Mouse (Mus musculus): ENCODE measurements at regions not wholly inside any gene's neighbourhood (a gene's known extent, or its start where the extent isn't known, plus 50 kb on each side); places are given as distances from the start of the nearest gene placed in this dataset.

GRCm38 (mm10) chr15:87321067-87321985 is 222.8 kb upstream of the Fam19a5 start:
- Histone ChIP-seq H3K4me2 (ENCODE audit: low read depth, low read length, poor library complexity, severe bottlenecking) (no peak overlapping the region), H3K4me1 (ENCODE audit: insufficient read depth, low read length) (no peaks in the 10 kb centered on the region), H3K27ac (ENCODE audit: low read depth, low read length) (no peak overlapping the region), H3K9me3 (ENCODE audit: low read length) (no peaks in the 10 kb centered on the region), H3K9ac (replicated peaks; ENCODE audit: low read length, poor library complexity, severe bottlenecking) (no peak overlapping the region), H3K27me3 (ENCODE audit: insufficient read depth, low read length) (no peaks in the 10 kb centered on the region), H3K36me3 (ENCODE audit: insufficient read depth, low read length) (no peaks in the 10 kb centered on the region), H3K4me3 (ENCODE audit: low read depth, low read length) (no peak overlapping the region)
- DNase-seq (ENCODE audit: low spot score) (peak; percentile 40), ATAC-seq (ENCODE audit: low FRiP score) (no peak)
- 72% methylated on average over 12 of the region's 12 CpGs for WGBS
- TF ChIP-seq CTCF (IDR thresholded peaks at IDR 0.05) = no peak

GRCm38 (mm10) chr15:87325389-87325788 is 218.7 kb upstream of the Fam19a5 start:
- H3K4me3 ChIP-seq (ENCODE audit: low read depth, low read length) = no peak overlapping the region
- no peaks in the 10 kb centered on the region for H3K9me3 ChIP-seq (ENCODE audit: low read length)
- H3K27ac ChIP-seq (ENCODE audit: low read depth, low read length) = no peak overlapping the region
- no peaks in the 10 kb centered on the region for H3K36me3 ChIP-seq (ENCODE audit: insufficient read depth, low read length)
- WGBS = 91% methylated on average over 5 of the region's 5 CpGs
- no peak for TF ChIP-seq CTCF (IDR thresholded peaks at IDR 0.05)
- H3K4me1 ChIP-seq (ENCODE audit: insufficient read depth, low read length) = no peaks in the 10 kb centered on the region
- DNase-seq (ENCODE audit: low spot score) (no peak), ATAC-seq (ENCODE audit: low FRiP score) (no peak)
- no peaks in the 10 kb centered on the region for H3K27me3 ChIP-seq (ENCODE audit: insufficient read depth, low read length)
- no peak overlapping the region for H3K9ac ChIP-seq (replicated peaks; ENCODE audit: low read length, poor library complexity, severe bottlenecking)
- H3K4me2 ChIP-seq (ENCODE audit: low read depth, low read length, poor library complexity, severe bottlenecking) = no peak overlapping the region

- DNase-seq (ENCODE audit: low spot score) (no peak), ATAC-seq (ENCODE audit: low FRiP score) (no peak)
- no peaks in the 10 kb centered on the region for H3K36me3 ChIP-seq (ENCODE audit: insufficient read depth, low read length)
- no peaks in the 10 kb centered on the region for H3K9me3 ChIP-seq (ENCODE audit: low read length)
- H3K27me3 ChIP-seq (ENCODE audit: insufficient read depth, low read length) = no peaks in the 10 kb centered on the region
- no peaks in the 10 kb centered on the region for H3K4me1 ChIP-seq (ENCODE audit: insufficient read depth, low read length)
- no peak overlapping the region for H3K4me3 ChIP-seq (ENCODE audit: low read depth, low read length)
- H3K9ac ChIP-seq (replicated peaks; ENCODE audit: low read length, poor library complexity, severe bottlenecking) = no peak overlapping the region
- H3K4me2 ChIP-seq (ENCODE audit: low read depth, low read length, poor library complexity, severe bottlenecking) = no peak overlapping the region
- no peak overlapping the region for H3K27ac ChIP-seq (ENCODE audit: low read depth, low read length)
- 75% methylated on average over 6 of the region's 6 CpGs for WGBS
- TF ChIP-seq CTCF (IDR thresholded peaks at IDR 0.05) = no peak
These were observed 217.8 kb upstream of the Fam19a5 start for GRCm38 (mm10) chr15:87326281-87326680.

GRCm38 (mm10) chr15:87332441-87332840 is 211.7 kb upstream of the Fam19a5 start:
- no peak overlapping the region for H3K27ac ChIP-seq (ENCODE audit: low read depth, low read length)
- no peaks in the 10 kb centered on the region for H3K36me3 ChIP-seq (ENCODE audit: insufficient read depth, low read length)
- H3K27me3 ChIP-seq (ENCODE audit: insufficient read depth, low read length) = no peaks in the 10 kb centered on the region
- 59% methylated on average over 3 of the region's 3 CpGs for WGBS
- H3K9ac ChIP-seq (replicated peaks; ENCODE audit: low read length, poor library complexity, severe bottlenecking) = no peak overlapping the region
- no peak overlapping the region for H3K4me2 ChIP-seq (ENCODE audit: low read depth, low read length, poor library complexity, severe bottlenecking)
- no peak overlapping the region for H3K4me3 ChIP-seq (ENCODE audit: low read depth, low read length)
- H3K9me3 ChIP-seq (ENCODE audit: low read length) = no peaks in the 10 kb centered on the region
- ATAC-seq (ENCODE audit: low FRiP score) (no peak), DNase-seq (ENCODE audit: low spot score) (no peak)
- no peak for TF ChIP-seq CTCF (IDR thresholded peaks at IDR 0.05)
- no peaks in the 10 kb centered on the region for H3K4me1 ChIP-seq (ENCODE audit: insufficient read depth, low read length)

- no peak overlapping the region for H3K27ac ChIP-seq (ENCODE audit: low read depth, low read length)
- no peaks in the 10 kb centered on the region for H3K36me3 ChIP-seq (ENCODE audit: insufficient read depth, low read length)
- H3K9me3 ChIP-seq (ENCODE audit: low read length) = no peaks in the 10 kb centered on the region
- no peak for TF ChIP-seq CTCF (IDR thresholded peaks at IDR 0.05)
- WGBS = 61% methylated on average over 4 of the region's 4 CpGs
- DNase-seq (ENCODE audit: low spot score) (no peak), ATAC-seq (ENCODE audit: low FRiP score) (no peak)
- no peak overlapping the region for H3K4me3 ChIP-seq (ENCODE audit: low read depth, low read length)
- H3K27me3 ChIP-seq (ENCODE audit: insufficient read depth, low read length) = no peaks in the 10 kb centered on the region
- H3K9ac ChIP-seq (replicated peaks; ENCODE audit: low read length, poor library complexity, severe bottlenecking) = no peak overlapping the region
- H3K4me1 ChIP-seq (ENCODE audit: insufficient read depth, low read length) = no peaks in the 10 kb centered on the region
- H3K4me2 ChIP-seq (ENCODE audit: low read depth, low read length, poor library complexity, severe bottlenecking) = no peak overlapping the region
These were observed 210.6 kb upstream of the Fam19a5 start for GRCm38 (mm10) chr15:87333527-87333926.

GRCm38 (mm10) chr15:87334430-87334829 is 209.7 kb upstream of the Fam19a5 start:
- peak; percentile 36; the same call in 1 of the 2 replicates for TF ChIP-seq CTCF (IDR thresholded peaks at IDR 0.05)
- no peak overlapping the region for H3K27ac ChIP-seq (ENCODE audit: low read depth, low read length)
- no peaks in the 10 kb centered on the region for H3K4me1 ChIP-seq (ENCODE audit: insufficient read depth, low read length)
- 77% methylated on average over 4 of the region's 4 CpGs for WGBS
- DNase-seq (ENCODE audit: low spot score) (no peak), ATAC-seq (ENCODE audit: low FRiP score) (no peak)
- no peaks in the 10 kb centered on the region for H3K27me3 ChIP-seq (ENCODE audit: insufficient read depth, low read length)
- no peaks in the 10 kb centered on the region for H3K36me3 ChIP-seq (ENCODE audit: insufficient read depth, low read length)
- no peak overlapping the region for H3K9ac ChIP-seq (replicated peaks; ENCODE audit: low read length, poor library complexity, severe bottlenecking)
- H3K4me2 ChIP-seq (ENCODE audit: low read depth, low read length, poor library complexity, severe bottlenecking) = no peak overlapping the region
- H3K4me3 ChIP-seq (ENCODE audit: low read depth, low read length) = no peak overlapping the region
- no peaks in the 10 kb centered on the region for H3K9me3 ChIP-seq (ENCODE audit: low read length)

All from midbrain, postnatal 0 days (tissue).